Mouse (Mus musculus) liver, embryonic 14.5 days (tissue): ENCODE measurements around the gene Btg2. TPM values are rescaled to one million over a fixed set of nuclear protein-coding genes. Genes with fewer than 3 reads are reported as not detected.

Experiments
- ATAC-seq: fragments of 200-750 bp; cut with Nextera tagmentation; 2 replicates; pipeline ENCODE4 v1.8.0; 2017; ENCODE audit warnings: moderate number of reproducible peaks, mild to moderate bottlenecking, moderate library complexity; ENCODE audit not compliant: insufficient read depth
- DNase-seq, 3 experiments: peaks; one replicate each; pipeline ENCODE4 v3.0.0-alpha.2; 2012 to 2013; ENCODE audit warnings: low read depth in 3 of 3, low spot score in 3 of 3
- H3K27ac ChIP-seq: fragments of 300-500 bp; sonication (generic); 2 replicates; pipeline ENCODE4 v1.5.1; 2014; ENCODE audit warnings: moderate library complexity, mild to moderate bottlenecking, control low read depth, inconsistent platforms
- H3K27me3 ChIP-seq: fragments of 300-500 bp; sonication (generic); 2 replicates; pipeline ENCODE4 v1.6.1; 2014; ENCODE audit warnings: mild to moderate bottlenecking, low read length, moderate library complexity; ENCODE audit not compliant: control insufficient read depth, insufficient read depth
- H3K36me3 ChIP-seq: fragments of 300-500 bp; sonication (generic); replicated peaks from 2 replicates; pipeline ENCODE4 v1.6.1; 2014; ENCODE audit warnings: low read depth; ENCODE audit not compliant: control insufficient read depth, insufficient read depth
- H3K4me1 ChIP-seq, 2 experiments: fragments of 200-500 bp in 1 of 2; fragments of 300-500 bp in 1 of 2; sonication (generic) in 1 of 2; replicated peaks; 2 replicates each; pipeline ENCODE4 v1.6.1; 2012 to 2014; ENCODE audit warnings: antibody characterized with exemption in 1 of 2, inconsistent platforms in 1 of 2, low read length in 1 of 2; ENCODE audit not compliant: control insufficient read depth in 2 of 2, insufficient read depth in 2 of 2
- H3K4me2 ChIP-seq: fragments of 300-500 bp; sonication (generic); 2 replicates; pipeline ENCODE4 v1.6.1; 2014; ENCODE audit warnings: low read depth, mild to moderate bottlenecking, control low read depth, moderate library complexity
- H3K4me3 ChIP-seq, 2 experiments: fragments of 200-500 bp in 1 of 2; fragments of 300-500 bp in 1 of 2; sonication (generic) in 1 of 2; 2 replicates each; pipeline ENCODE4 v1.5.1; 2012 to 2014; ENCODE audit warnings: low read depth in 2 of 2, low read length in 2 of 2, mild to moderate bottlenecking in 2 of 2, control low read depth in 1 of 2, inconsistent platforms in 1 of 2, moderate library complexity in 1 of 2; ENCODE audit not compliant: insufficient read depth in 1 of 2
- H3K9ac ChIP-seq: fragments of 300-500 bp; sonication (generic); replicated peaks from 2 replicates; pipeline ENCODE4 v1.6.1; 2014; ENCODE audit warnings: mild to moderate bottlenecking, control low read depth, moderate library complexity
- H3K9me3 ChIP-seq: fragments of 300-500 bp; sonication (generic); 2 replicates; pipeline ENCODE4 v1.6.1; 2016; ENCODE audit warnings: low read length, mixed read lengths; ENCODE audit not compliant: control insufficient read depth
- CTCF ChIP-seq: IDR thresholded peaks from 2 replicates; pipeline ENCODE4 v1.5.1; 2016; ENCODE audit warnings: antibody characterized with exemption, low read depth, control low read depth
- EP300 ChIP-seq: IDR thresholded peaks from 2 replicates; pipeline ENCODE4 v1.6.1; 2016; ENCODE audit warnings: antibody characterized with exemption, low read depth
- WGBS: fragments of 180-500 bp; shearing (Covaris S2); extraction: QIAGEN DNeasy Blood & Tissue Kit; methylation state at CpG from one replicate; pipeline ENCODE4 v1.1.7; 2014; ENCODE audit not compliant: insufficient replicate concordance; 5-methylcytosine and 5-hydroxymethylcytosine counted together
- polyA plus RNA-seq, 2 experiments: library from polyadenylated mRNA; depleted of rRNA in 1 of 2; stranded (reverse) in 1 of 2; unstranded in 1 of 2; fragments of >200 nt; fragmentation: Nextera tagmentation in 1 of 2; extraction: Ambion mirVana in 1 of 2; gene quantifications; 2 replicates each; pipeline versions ENCODE4 v1.2.1 to v1.2.3; 2012 to 2014

Gene Btg2
- polyA plus RNA-seq, 2 experiments = 45.3 to 78.2 TPM

- Histone ChIP-seq H3K36me3 (no peaks in the 10 kb centered on the region), H3K4me1 (peaks cover 16% of the 10 kb centered on the region in 2 experiments), H3K9me3 (no peaks in the 10 kb centered on the region), H3K4me3 (peak overlapping the region in 1 of 2 experiments; percentile 12; a peak in 1 of 4 replicates), H3K9ac (peak overlapping the region; percentile 54), H3K27me3 (peaks cover 5% of the 10 kb centered on the region), H3K4me2 (peak overlapping the region; percentile 59), H3K27ac (peak overlapping the region; percentile 80)
- DNase-seq (peak in 2 of 3 experiments; percentile 65 to 73), ATAC-seq (peak; percentile 72)
- WGBS = 71% methylated on average over 3 of the region's 3 CpGs
- TF ChIP-seq CTCF (no peak), EP300 (no peak)
These were observed 31.1 kb upstream of the Btg2 start for GRCm38 (mm10) chr1:134110015-134110414.

- DNase-seq (no peak), ATAC-seq (no peak)
- Histone ChIP-seq H3K9ac (no peak overlapping the region), H3K27ac (no peak overlapping the region), H3K4me3 (no peak overlapping the region), H3K4me2 (no peak overlapping the region), H3K4me1 (peaks cover 16% of the 10 kb centered on the region in 2 experiments), H3K27me3 (peaks cover 5% of the 10 kb centered on the region), H3K36me3 (no peaks in the 10 kb centered on the region), H3K9me3 (no peaks in the 10 kb centered on the region)
- TF ChIP-seq CTCF (no peak), EP300 (no peak)
- WGBS = 81% methylated on average over 7 of the region's 7 CpGs
These were observed 28.9 kb upstream of the Btg2 start for GRCm38 (mm10) chr1:134107777-134108176.

GRCm38 (mm10) chr1:134106719-134107118 is 27.8 kb upstream of the Btg2 start:
- H3K4me2 ChIP-seq = no peak overlapping the region
- H3K9ac ChIP-seq = no peak overlapping the region
- H3K27ac ChIP-seq = no peak overlapping the region
- TF ChIP-seq EP300 (no peak), CTCF (peak; percentile 94)
- WGBS = 3% methylated on average over 5 of the region's 5 CpGs
- H3K27me3 ChIP-seq = peaks cover 5% of the 10 kb centered on the region
- DNase-seq = no peak
- H3K4me3 ChIP-seq = no peak overlapping the region
- peaks cover 16% of the 10 kb centered on the region in 2 experiments for H3K4me1 ChIP-seq
- no peak for ATAC-seq
- no peaks in the 10 kb centered on the region for H3K9me3 ChIP-seq
- H3K36me3 ChIP-seq = no peaks in the 10 kb centered on the region

GRCm38 (mm10) chr1:134105764-134106430 is 27.0 kb upstream of the Btg2 start:
- no peak for DNase-seq
- no peak for ATAC-seq
- peaks cover 10 to 11% of the 10 kb centered on the region in 2 experiments for H3K4me1 ChIP-seq
- TF ChIP-seq CTCF = no peak
- no peak for TF ChIP-seq EP300
- H3K4me3 ChIP-seq = no peak overlapping the region
- no peaks in the 10 kb centered on the region for H3K9me3 ChIP-seq
- H3K27ac ChIP-seq = no peak overlapping the region
- H3K9ac ChIP-seq = no peak overlapping the region
- no peaks in the 10 kb centered on the region for H3K36me3 ChIP-seq
- WGBS = 35% methylated on average over 3 of the region's 3 CpGs
- peaks cover 5% of the 10 kb centered on the region for H3K27me3 ChIP-seq
- no peak overlapping the region for H3K4me2 ChIP-seq

- DNase-seq (no peak), ATAC-seq (no peak)
- H3K36me3 ChIP-seq = no peaks in the 10 kb centered on the region
- 51% methylated on average over 11 of the region's 11 CpGs for WGBS
- TF ChIP-seq CTCF = no peak
- TF ChIP-seq EP300 = no peak
- no peak overlapping the region for H3K9ac ChIP-seq
- no peak overlapping the region for H3K4me2 ChIP-seq
- H3K4me1 ChIP-seq = peaks cover 10% of the 10 kb centered on the region in 2 experiments
- peaks cover 5% of the 10 kb centered on the region for H3K27me3 ChIP-seq
- H3K27ac ChIP-seq = no peak overlapping the region
- H3K9me3 ChIP-seq = no peaks in the 10 kb centered on the region
- no peak overlapping the region for H3K4me3 ChIP-seq
These were observed 26.3 kb upstream of the Btg2 start for GRCm38 (mm10) chr1:134105043-134105763.
